Comparison of ENCODE assay signal across 18 mouse cellular contexts in the genomic region with DNA sequence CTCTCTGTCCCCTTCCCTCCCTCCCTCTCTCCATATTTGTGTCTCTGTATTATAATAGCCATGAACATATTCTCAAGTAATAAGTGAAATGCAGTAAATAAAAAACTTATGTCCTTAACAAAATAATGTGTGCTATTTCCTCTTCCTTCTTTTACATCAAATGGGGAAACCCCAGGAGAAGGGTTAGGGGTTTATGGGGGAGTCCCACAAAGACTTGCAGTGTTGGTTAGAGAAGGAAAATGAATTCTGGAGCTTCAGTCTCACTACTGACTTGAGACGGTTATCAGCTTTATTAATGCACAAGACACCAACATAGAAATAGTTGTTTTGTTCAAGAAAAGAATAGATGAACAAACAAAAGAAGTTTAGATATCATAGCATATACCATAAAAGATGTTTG.
DNase-seq lines count a peak whose midpoint lies in the region; ATAC-seq and TF ChIP-seq lines count a peak whose summit lies in the region.
"Had no signal": no experiment of that assay in that cellular context is flagged by ENCODE, and none has a peak within 500 bp of the region (broad histone marks: within the 10 kb centered on the region; RNA-seq: fewer than 3 reads in every experiment).

No protein-coding gene starts in this region.

- 83% methylated on average over 1 of the region's 1 CpGs for WGBS in liver, postnatal 0 days (ENCODE audit: insufficient replicate concordance)

- DNase-seq in CH12.LX (ENCODE audit: extremely low read depth), result peak; percentile 65
- no peak for DNase-seq in liver, postnatal 0 days
- DNase-seq: adrenal gland, adult 2 months; adrenal gland, adult 8-10 months; adrenal gland, postnatal 10 days; adrenal gland, postnatal 14 days; adrenal gland, postnatal 25 days; adrenal gland, postnatal 36 days; B cell, adult 2 months; cerebellum, adult 11 months; cerebellum, adult 11-12 months; cerebellum, adult 18-20 months; cerebellum, adult 2 months; cerebellum, adult 8-10 months had no signal

- TF ChIP-seq EP300 in CH12.LX (IDR thresholded peaks at IDR 0.05; ENCODE audit: low read length), result peak; percentile 63
- no peak for TF ChIP-seq EP300 in liver, postnatal 0 days (IDR thresholded peaks at IDR 0.05; ENCODE audit: low read depth)

- H3K9ac ChIP-seq in CH12.LX (ENCODE audit: insufficient read depth, low read depth), result no peak overlapping the region
- H3K9ac ChIP-seq in liver, postnatal 0 days (replicated peaks), result no peak overlapping the region

- in situ Hi-C loops in CH12.LX (cut with MboI; ENCODE audit: low pct_ligation_motif_present, low pct_unique_long_range_greater_than_20kb, low sequenced_read_pairs), result loop anchor here (25.0 kb wide), 1 partner anchor 288 kb away; no protein-coding TSS in a partner anchor

- H3K4me3 ChIP-seq in CH12.LX (replicated peaks in 1 of 3; ENCODE audit: low read depth in 2 of 3, low read length in 2 of 3, poor library complexity in 1 of 3), result no peak overlapping the region
- H3K4me3 ChIP-seq in liver, postnatal 0 days (ENCODE audit: low read depth, low read length), result no peak overlapping the region

- no peak overlapping the region for H3K4me2 ChIP-seq in CH12.LX (ENCODE audit: insufficient read depth, low read depth, poor library complexity, severe bottlenecking)
- H3K4me2 ChIP-seq in liver, postnatal 0 days (ENCODE audit: low read depth, low read length), result no peak overlapping the region

- dilution Hi-C loops in CH12.LX (cut with MboI; ENCODE audit: extremely low pct_ligation_motif_present, extremely low pct_unique_long_range_greater_than_20kb, low sequenced_read_pairs), result no loop called here

- no peak for ATAC-seq in liver, postnatal 0 days
- ATAC-seq: activated CD4-positive, CD25-positive, alpha-beta regulatory T cell, adult 4 months; CD4-positive, CD25-positive, alpha-beta regulatory T cell, adult 4 months; Patski had no signal

- no peaks in the 10 kb centered on the region for H3K27me3 ChIP-seq in CH12.LX (replicated peaks)
- H3K27me3 ChIP-seq in liver, postnatal 0 days (ENCODE audit: insufficient read depth, low read length), result no peaks in the 10 kb centered on the region

- no peak for TF ChIP-seq POLR2A in CH12.LX (IDR thresholded peaks at IDR 0.05; ENCODE audit: low read depth, low read length)

- H3K4me1 ChIP-seq in CH12.LX (ENCODE audit: control insufficient read depth in 1 of 2, insufficient read depth in 2 of 2), result peaks cover 4 to 28% of the 10 kb centered on the region in 2 experiments; a peak in 3 of 4 replicates
- no peaks in the 10 kb centered on the region for H3K4me1 ChIP-seq in liver, postnatal 0 days (ENCODE audit: insufficient read depth)

- no peaks in the 10 kb centered on the region for H3K79me2 ChIP-seq in CH12.LX (replicated peaks; ENCODE audit: control insufficient read depth, extremely low read depth, insufficient read depth, poor library complexity, severe bottlenecking)

- H3K27ac ChIP-seq in CH12.LX (ENCODE audit: insufficient read depth, low read depth), result no peak overlapping the region
- no peak overlapping the region for H3K27ac ChIP-seq in liver, postnatal 0 days (ENCODE audit: low read depth)

- TF ChIP-seq RAD21 in CH12.LX (IDR thresholded peaks at IDR 0.05; ENCODE audit: low read depth, low read length), result no peak

- H3K9me3 ChIP-seq in CH12.LX (replicated peaks; ENCODE audit: low read length), result no peaks in the 10 kb centered on the region
- no peaks in the 10 kb centered on the region for H3K9me3 ChIP-seq in liver, postnatal 0 days (ENCODE audit: low read length)

- TF ChIP-seq CTCF in CH12.LX (conservative IDR thresholded peaks at IDR 0.05 in 1 of 2, IDR thresholded peaks at IDR 0.05 in 1 of 2; ENCODE audit: low read depth in 2 of 2, low read length in 2 of 2), result no peak
- TF ChIP-seq CTCF in liver, postnatal 0 days (IDR thresholded peaks at IDR 0.05; ENCODE audit: low read depth), result no peak

- no peaks in the 10 kb centered on the region for H3K36me3 ChIP-seq in CH12.LX (replicated peaks in 1 of 2; ENCODE audit: control insufficient read depth in 1 of 2, insufficient read depth in 1 of 2, low read length in 1 of 2)
- H3K36me3 ChIP-seq in liver, postnatal 0 days (replicated peaks; ENCODE audit: insufficient read depth, low read length), result no peaks in the 10 kb centered on the region
- H3K36me3 ChIP-seq: G1E had no signal

TF ChIP-seq in CH12.LX, 34 proteins besides CTCF, POLR2A, EP300 and RAD21:
- TF ChIP-seq MEF2A (IDR thresholded peaks at IDR 0.05; ENCODE audit: borderline replicate concordance, low read depth, low read length), result no peak
- TF ChIP-seq MAZ (IDR thresholded peaks at IDR 0.05; ENCODE audit: low read depth, low read length), result no peak
- TF ChIP-seq ZMIZ1 (IDR thresholded peaks at IDR 0.05; ENCODE audit: low read depth, low read length), result no peak
- no peak for TF ChIP-seq TCF12 (IDR thresholded peaks at IDR 0.05; ENCODE audit: low read depth, low read length)
- no peak for TF ChIP-seq ZNF384 (IDR thresholded peaks at IDR 0.05; ENCODE audit: low read depth, low read length)
- no peak for TF ChIP-seq E2F4 (IDR thresholded peaks at IDR 0.05; ENCODE audit: insufficient replicate concordance, low read depth, low read length)
- no peak for TF ChIP-seq TBP (conservative IDR thresholded peaks at IDR 0.05; ENCODE audit: low read depth, low read length)
- TF ChIP-seq USF2 (conservative IDR thresholded peaks at IDR 0.05; ENCODE audit: low read depth, low read length), result no peak
- no peak for TF ChIP-seq KAT2A (IDR thresholded peaks at IDR 0.05; ENCODE audit: insufficient replicate concordance, low read length)
- no peak for TF ChIP-seq GABPA (IDR thresholded peaks at IDR 0.05; ENCODE audit: insufficient replicate concordance, low read depth, low read length)
- TF ChIP-seq SMC3 (IDR thresholded peaks at IDR 0.05; ENCODE audit: low read depth, low read length), result no peak
- 0 out of 2 replicates have a peak, but pooled peaks have one; percentile 30 for TF ChIP-seq JUND (conservative IDR thresholded peaks at IDR 0.05; ENCODE audit: low read depth, low read length)
- no peak for TF ChIP-seq CHD2 (IDR thresholded peaks at IDR 0.05; ENCODE audit: low read length)
- TF ChIP-seq MAFK (IDR thresholded peaks at IDR 0.05; ENCODE audit: insufficient replicate concordance, low read length), result no peak
- no peak for TF ChIP-seq BHLHE40 (IDR thresholded peaks at IDR 0.05; ENCODE audit: low read depth, low read length)
- TF ChIP-seq RCOR1 (conservative IDR thresholded peaks at IDR 0.05; ENCODE audit: low read depth, low read length), result 0 out of 2 replicates have a peak, but pooled peaks have one; percentile 33
